Mouse (Mus musculus): ENCODE data around the gene Gad2. TPM values are rescaled to one million over a fixed set of nuclear protein-coding genes. Genes with fewer than 3 reads are reported as not detected.
"Not testable (repeated sequence)": the region's sequence is repeated elsewhere in the genome, so short reads cannot be mapped to it uniquely, and the experiment has no call there.

Gene Gad2
- 0.37 and 0.53 TPM in 2 replicates for polyA plus RNA-seq (2015; fragmentation: Nextera tagmentation; extraction: Ambion mirVana)

- under 1% methylated on average over 55 of the region's 55 CpGs for WGBS
- Histone ChIP-seq H3K9me3 (replicated peaks) (no peaks in the 10 kb centered on the region), H3K4me2 (peak within 1 kb of the TSS; percentile 79), H3K4me1 (replicated peaks) (peaks cover 31% of the 10 kb centered on the region), H3K4me3 (peak within 1 kb of the TSS; percentile 47), H3K27me3 (peaks cover 95% of the 10 kb centered on the region), H3K36me3 (no peaks in the 10 kb centered on the region), H3K9ac (no peak within 1 kb of the TSS), H3K27ac (no peak within 1 kb of the TSS)
- peak; percentile 78; the same call in 1 of the 2 replicates for ATAC-seq (replicated peaks; ENCODE audit: insufficient number of reproducible peaks, insufficient read depth, low FRiP score, low read depth)
Observed at GRCm38 (mm10) chr2:22621828-22622731, at the start of gene Gad2. Gad2 (plus strand) TSS chr2:22622205.

- H3K36me3 ChIP-seq; H3K4me1 ChIP-seq (replicated peaks); H3K9me3 ChIP-seq (replicated peaks); H3K27me3 ChIP-seq; H3K4me2 ChIP-seq; H3K9ac ChIP-seq; H3K4me3 ChIP-seq; H3K27ac ChIP-seq: not testable (repeated sequence)
- 73% methylated on average over 14 of the region's 14 CpGs for WGBS
- ATAC-seq (replicated peaks; ENCODE audit: insufficient number of reproducible peaks, insufficient read depth, low FRiP score, low read depth), result peak; percentile 77
Observed at GRCm38 (mm10) chr2:22587469-22588169, 34.4 kb upstream of the Gad2 start.

GRCm38 (mm10) chr2:22588170-22588541 is 33.8 kb upstream of the Gad2 start:
- H3K27ac ChIP-seq; H3K4me2 ChIP-seq; H3K9me3 ChIP-seq (replicated peaks); H3K4me3 ChIP-seq; H3K27me3 ChIP-seq; H3K36me3 ChIP-seq; H3K9ac ChIP-seq; H3K4me1 ChIP-seq (replicated peaks): not testable (repeated sequence)
- 77% methylated on average over 5 of the region's 5 CpGs for WGBS
- peak; percentile 37 for ATAC-seq (replicated peaks; ENCODE audit: insufficient number of reproducible peaks, insufficient read depth, low FRiP score, low read depth)

GRCm38 (mm10) chr2:22588673-22589381 is 33.2 kb upstream of the Gad2 start:
- not testable (repeated sequence) for H3K9ac ChIP-seq; H3K27me3 ChIP-seq; H3K27ac ChIP-seq; H3K4me2 ChIP-seq; H3K4me3 ChIP-seq; H3K9me3 ChIP-seq (replicated peaks); H3K36me3 ChIP-seq; H3K4me1 ChIP-seq (replicated peaks)
- 58% methylated on average over 12 of the region's 12 CpGs for WGBS
- peak; percentile 90 for ATAC-seq (replicated peaks; ENCODE audit: insufficient number of reproducible peaks, insufficient read depth, low FRiP score, low read depth)

- not testable (repeated sequence) for H3K27ac ChIP-seq; H3K4me1 ChIP-seq (replicated peaks); H3K4me2 ChIP-seq; H3K9ac ChIP-seq; H3K9me3 ChIP-seq (replicated peaks); H3K4me3 ChIP-seq; H3K36me3 ChIP-seq; H3K27me3 ChIP-seq
- peak; percentile 87 for ATAC-seq (replicated peaks; ENCODE audit: insufficient number of reproducible peaks, insufficient read depth, low FRiP score, low read depth)
- WGBS, result 77% methylated on average over 17 of the region's 17 CpGs
Observed at GRCm38 (mm10) chr2:22589382-22590205, 32.4 kb upstream of the Gad2 start.

GRCm38 (mm10) chr2:22590206-22590490 is 31.9 kb upstream of the Gad2 start:
- Histone ChIP-seq H3K4me3 (no peak overlapping the region), H3K9me3 (replicated peaks) (no peaks in the 10 kb centered on the region), H3K4me2 (no peak overlapping the region), H3K36me3 (no peaks in the 10 kb centered on the region), H3K27me3 (no peaks in the 10 kb centered on the region), H3K27ac (no peak overlapping the region), H3K9ac (no peak overlapping the region), H3K4me1 (replicated peaks) (no peaks in the 10 kb centered on the region)
- no peak for ATAC-seq (replicated peaks; ENCODE audit: insufficient number of reproducible peaks, insufficient read depth, low FRiP score, low read depth)

- Histone ChIP-seq H3K9me3 (replicated peaks) (no peaks in the 10 kb centered on the region), H3K27me3 (peaks cover 60% of the 10 kb centered on the region), H3K9ac (no peak overlapping the region), H3K4me1 (replicated peaks) (peaks cover 19% of the 10 kb centered on the region), H3K4me3 (no peak overlapping the region), H3K4me2 (no peak overlapping the region), H3K27ac (no peak overlapping the region), H3K36me3 (no peaks in the 10 kb centered on the region)
- WGBS, result 2% methylated on average over 9 of the region's 9 CpGs
- no peak for ATAC-seq (replicated peaks; ENCODE audit: insufficient number of reproducible peaks, insufficient read depth, low FRiP score, low read depth)
Observed at GRCm38 (mm10) chr2:22617951-22618350, 4.1 kb upstream of the Gad2 start.

GRCm38 (mm10) chr2:22619416-22619815 is 2.6 kb upstream of the Gad2 start:
- Histone ChIP-seq H3K27me3 (peaks cover 73% of the 10 kb centered on the region), H3K9ac (no peak overlapping the region), H3K36me3 (no peaks in the 10 kb centered on the region), H3K4me1 (replicated peaks) (peaks cover 31% of the 10 kb centered on the region), H3K4me3 (no peak overlapping the region), H3K9me3 (replicated peaks) (no peaks in the 10 kb centered on the region), H3K4me2 (no peak overlapping the region), H3K27ac (no peak overlapping the region)
- WGBS, result 3% methylated on average over 12 of the region's 12 CpGs
- ATAC-seq (replicated peaks; ENCODE audit: insufficient number of reproducible peaks, insufficient read depth, low FRiP score, low read depth), result no peak

- Histone ChIP-seq H3K27ac (no peak overlapping the region), H3K4me2 (no peak overlapping the region), H3K27me3 (peaks cover 80% of the 10 kb centered on the region), H3K9ac (no peak overlapping the region), H3K36me3 (no peaks in the 10 kb centered on the region), H3K4me1 (replicated peaks) (peaks cover 31% of the 10 kb centered on the region), H3K4me3 (no peak overlapping the region), H3K9me3 (replicated peaks) (no peaks in the 10 kb centered on the region)
- 1% methylated on average over 6 of the region's 6 CpGs for WGBS
- ATAC-seq (replicated peaks; ENCODE audit: insufficient number of reproducible peaks, insufficient read depth, low FRiP score, low read depth), result no peak
Observed at GRCm38 (mm10) chr2:22620030-22620429, 2.0 kb upstream of the Gad2 start.

GRCm38 (mm10) chr2:22620534-22620933 is 1.5 kb upstream of the Gad2 start:
- H3K9ac ChIP-seq, result no peak overlapping the region
- no peak overlapping the region for H3K27ac ChIP-seq
- H3K9me3 ChIP-seq (replicated peaks), result no peaks in the 10 kb centered on the region
- H3K4me1 ChIP-seq (replicated peaks), result peaks cover 31% of the 10 kb centered on the region
- no peak overlapping the region for H3K4me2 ChIP-seq
- WGBS, result 9% methylated on average over 7 of the region's 7 CpGs
- ATAC-seq (replicated peaks; ENCODE audit: insufficient number of reproducible peaks, insufficient read depth, low FRiP score, low read depth), result no peak
- H3K36me3 ChIP-seq, result no peaks in the 10 kb centered on the region
- H3K27me3 ChIP-seq, result peaks cover 85% of the 10 kb centered on the region
- no peak overlapping the region for H3K4me3 ChIP-seq

All from heart, embryonic 15.5 days (tissue).